Mouse (Mus musculus) neural tube, postnatal 0 days (tissue): ENCODE data around the gene Tpra1. TPM values are rescaled to one million over a fixed set of nuclear protein-coding genes. Genes with fewer than 3 reads are reported as not detected.

Experiments
- polyA plus RNA-seq: library from polyadenylated mRNA; unstranded; fragments of >200 nt; fragmentation: Nextera tagmentation; extraction: Ambion mirVana; gene quantifications from 2 replicates; pipeline ENCODE4 v1.2.1, GENCODE M21; 2015

The Tpra1 gene
- polyA plus RNA-seq, result 66.2 and 75.0 TPM in 2 replicates

DNA sequence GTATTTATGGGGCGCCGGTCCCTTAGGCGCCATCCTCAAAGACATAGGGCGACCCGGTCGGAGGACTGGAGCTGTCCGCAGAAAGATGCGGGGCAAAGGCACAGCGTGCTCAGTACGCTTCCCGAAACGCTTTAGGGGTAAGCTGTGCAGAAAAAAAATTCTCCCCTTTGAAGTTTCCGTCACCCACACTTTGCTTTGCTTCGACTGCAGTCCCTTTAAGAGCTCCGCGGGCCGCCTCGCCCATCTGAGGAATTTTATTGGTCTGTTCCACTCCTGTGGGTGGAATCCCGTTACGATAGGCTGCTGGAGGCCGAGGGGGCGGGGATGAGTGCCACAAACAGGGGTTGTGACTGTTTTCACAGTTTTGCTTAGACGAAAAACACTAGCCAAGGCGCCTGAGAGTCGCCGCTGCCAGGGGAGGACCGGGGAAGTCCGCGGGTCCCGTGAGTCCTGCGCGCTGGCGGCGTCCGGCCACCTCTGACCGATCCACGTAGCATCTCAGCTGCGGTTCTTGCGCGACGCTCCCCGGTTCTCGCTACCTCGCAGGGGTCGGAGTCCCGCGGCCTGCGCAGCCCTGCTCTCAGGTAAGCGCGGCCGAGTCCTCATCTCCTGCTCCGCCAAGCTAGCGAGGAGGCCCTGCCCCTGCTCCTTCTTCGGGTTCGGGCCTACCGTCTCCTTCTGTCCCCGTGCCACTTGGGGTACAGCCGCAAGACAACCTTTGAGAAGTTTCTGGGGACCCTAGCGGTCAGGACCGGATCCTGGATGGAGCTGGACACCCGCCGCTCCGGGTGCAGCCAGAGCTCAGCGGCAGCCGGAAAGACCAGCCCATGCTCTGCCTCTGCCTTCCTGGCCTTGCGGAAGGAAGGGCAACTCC is at the start of gene Tpra1:
TSS of gene Tpra1 (plus strand) at position 305 of the 874 bp plus-strand sequence.

DNA sequence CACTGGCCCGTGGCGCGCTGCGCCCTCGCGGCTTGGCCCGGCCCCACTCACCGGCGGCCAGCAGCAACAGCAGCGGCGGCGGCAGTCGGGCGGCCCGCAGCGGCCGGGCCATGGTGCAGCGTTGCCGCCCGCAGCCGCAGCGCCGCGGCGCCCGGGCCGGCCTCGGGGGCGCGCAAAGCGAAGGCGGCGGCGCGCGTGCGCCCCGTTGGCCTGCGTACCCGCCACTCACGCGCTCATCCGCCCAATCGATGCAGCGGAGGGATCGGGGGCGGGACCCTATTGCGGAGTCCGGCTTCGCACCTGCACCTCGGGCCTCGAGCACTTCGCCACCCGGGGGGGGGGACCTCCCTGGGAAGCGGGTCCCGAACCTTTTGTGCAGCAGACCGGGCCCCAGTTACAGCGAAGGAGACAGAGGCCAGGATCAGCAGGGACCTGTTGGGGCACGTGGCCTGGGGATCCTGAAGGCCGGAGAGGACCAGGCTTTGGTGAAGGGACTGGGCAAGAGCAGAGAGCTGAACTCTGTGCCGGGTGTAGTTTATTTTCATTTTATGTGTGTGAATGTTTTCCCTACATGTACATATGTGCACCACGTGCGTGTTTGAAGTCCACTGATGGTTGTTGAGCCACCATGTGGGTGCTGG is 27.1 kb upstream of the Tpra1 start, which contains the start of gene Podxl2:
TSS of gene Podxl2 (minus strand) at position 177 of the 641 bp plus-strand sequence.

DNA sequence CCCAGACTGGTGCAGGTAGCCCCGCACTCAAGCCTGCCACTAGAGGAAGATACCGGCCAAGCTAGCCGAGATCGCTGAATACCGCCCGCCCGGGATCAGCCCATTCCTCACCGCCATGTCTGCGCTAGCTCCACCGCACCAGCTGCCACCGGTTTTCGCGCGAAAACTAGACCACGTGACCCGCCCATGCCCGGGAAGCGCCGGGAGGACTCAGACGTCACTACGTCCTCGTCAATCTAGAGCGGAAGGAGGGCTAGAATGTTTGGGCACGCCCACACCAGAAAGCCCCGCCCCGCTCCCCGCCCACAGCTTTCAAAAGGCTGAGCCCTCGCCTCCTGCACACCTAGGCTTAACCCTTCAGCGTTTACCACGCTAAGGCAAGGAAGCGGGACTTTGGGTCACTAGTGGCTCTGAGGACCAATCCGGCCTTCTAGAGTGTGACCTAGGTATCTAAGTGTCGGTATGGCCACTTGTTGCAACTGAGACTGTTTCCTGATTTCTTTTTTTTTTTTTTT is 3.5 kb upstream of the Tpra1 start, which contains the start of gene Mcm2:
TSS of gene Mcm2 (minus strand) at position 247 of the 515 bp plus-strand sequence.

Other genes starting within 250 kb of the Tpra1 start
- 153 and 159 TPM in 2 replicates for gene Mgll, start 177.8 kb upstream of the Tpra1 start, polyA plus RNA-seq
- 34.1 and 39.2 TPM in 2 replicates for gene Abtb1, start 60.3 kb upstream of the Tpra1 start, polyA plus RNA-seq
- gene Podxl2, start 27.2 kb upstream of the Tpra1 start, polyA plus RNA-seq, result 626 and 680 TPM in 2 replicates
- gene Mcm2, start 3.5 kb upstream of the Tpra1 start, polyA plus RNA-seq, result 11.0 and 11.9 TPM in 2 replicates